Mouse (Mus musculus): ENCODE data around the gene Rbms3. TPM values are rescaled to one million over a fixed set of nuclear protein-coding genes. Genes with fewer than 3 reads are reported as not detected.
A peak's percentile ranks its signal among the peaks of the same experiment; 100 is the strongest.

Gene Rbms3
- polyA plus RNA-seq, 1 experiment from 2014 or later: 76.1 TPM

- ATAC-seq (ENCODE audit: insufficient read depth, low FRiP score): no peak
- Histone ChIP-seq H3K4me3 (replicated peaks; ENCODE audit: low read length) (no peak overlapping the region), H3K36me3 (ENCODE audit: control insufficient read depth, insufficient read depth, low read length) (no peaks in the 10 kb centered on the region), H3K27me3 (ENCODE audit: control insufficient read depth, insufficient read depth, low read length) (no peaks in the 10 kb centered on the region), H3K9me3 (replicated peaks; ENCODE audit: control insufficient read depth, low read length) (no peaks in the 10 kb centered on the region), H3K4me1 (ENCODE audit: control insufficient read depth, insufficient read depth, low read length) (no peaks in the 10 kb centered on the region), H3K9ac (ENCODE audit: low read length) (no peak overlapping the region), H3K4me2 (ENCODE audit: low read depth, low read length) (no peak overlapping the region), H3K27ac (ENCODE audit: low read length) (no peak overlapping the region)
- WGBS: 79% methylated on average over 5 of the region's 5 CpGs
Measured at GRCm38 (mm10) chr9:117600781-117601180, 28.9 kb downstream of the Rbms3 start.

- Histone ChIP-seq H3K4me3 (replicated peaks; ENCODE audit: low read length) (no peak overlapping the region), H3K9me3 (replicated peaks; ENCODE audit: control insufficient read depth, low read length) (no peaks in the 10 kb centered on the region), H3K4me1 (ENCODE audit: control insufficient read depth, insufficient read depth, low read length) (no peaks in the 10 kb centered on the region), H3K9ac (ENCODE audit: low read length) (no peak overlapping the region), H3K27me3 (ENCODE audit: control insufficient read depth, insufficient read depth, low read length) (no peaks in the 10 kb centered on the region), H3K27ac (ENCODE audit: low read length) (no peak overlapping the region), H3K36me3 (ENCODE audit: control insufficient read depth, insufficient read depth, low read length) (no peaks in the 10 kb centered on the region), H3K4me2 (ENCODE audit: low read depth, low read length) (no peak overlapping the region)
- 87% methylated on average over 9 of the region's 9 CpGs for WGBS
- no peak for ATAC-seq (ENCODE audit: insufficient read depth, low FRiP score)
Measured at GRCm38 (mm10) chr9:117599341-117599740, 30.4 kb downstream of the Rbms3 start.

GRCm38 (mm10) chr9:117596162-117596561 is 33.6 kb downstream of the Rbms3 start:
- Histone ChIP-seq H3K4me1 (ENCODE audit: control insufficient read depth, insufficient read depth, low read length) (no peaks in the 10 kb centered on the region), H3K36me3 (ENCODE audit: control insufficient read depth, insufficient read depth, low read length) (no peaks in the 10 kb centered on the region), H3K4me2 (ENCODE audit: low read depth, low read length) (no peak overlapping the region), H3K9ac (ENCODE audit: low read length) (no peak overlapping the region), H3K27ac (ENCODE audit: low read length) (no peak overlapping the region), H3K9me3 (replicated peaks; ENCODE audit: control insufficient read depth, low read length) (no peaks in the 10 kb centered on the region), H3K27me3 (ENCODE audit: control insufficient read depth, insufficient read depth, low read length) (no peaks in the 10 kb centered on the region), H3K4me3 (replicated peaks; ENCODE audit: low read length) (no peak overlapping the region)
- no peak for ATAC-seq (ENCODE audit: insufficient read depth, low FRiP score)
- WGBS: 59% methylated on average over 5 of the region's 5 CpGs

- no peak for ATAC-seq (ENCODE audit: insufficient read depth, low FRiP score)
- Histone ChIP-seq H3K4me1 (ENCODE audit: control insufficient read depth, insufficient read depth, low read length) (no peaks in the 10 kb centered on the region), H3K27me3 (ENCODE audit: control insufficient read depth, insufficient read depth, low read length) (no peaks in the 10 kb centered on the region), H3K36me3 (ENCODE audit: control insufficient read depth, insufficient read depth, low read length) (no peaks in the 10 kb centered on the region), H3K4me2 (ENCODE audit: low read depth, low read length) (no peak overlapping the region), H3K9me3 (replicated peaks; ENCODE audit: control insufficient read depth, low read length) (no peaks in the 10 kb centered on the region), H3K9ac (ENCODE audit: low read length) (no peak overlapping the region), H3K4me3 (replicated peaks; ENCODE audit: low read length) (no peak overlapping the region), H3K27ac (ENCODE audit: low read length) (no peak overlapping the region)
- 91% methylated on average over 6 of the region's 6 CpGs for WGBS
Measured at GRCm38 (mm10) chr9:117585345-117585744, 44.4 kb downstream of the Rbms3 start.

- H3K27me3 ChIP-seq (ENCODE audit: control insufficient read depth, insufficient read depth, low read length): no peaks in the 10 kb centered on the region
- H3K4me2 ChIP-seq (ENCODE audit: low read depth, low read length): no peak overlapping the region
- no peak overlapping the region for H3K9ac ChIP-seq (ENCODE audit: low read length)
- no peaks in the 10 kb centered on the region for H3K36me3 ChIP-seq (ENCODE audit: control insufficient read depth, insufficient read depth, low read length)
- H3K4me3 ChIP-seq (replicated peaks; ENCODE audit: low read length): no peak overlapping the region
- peak; percentile 50 for ATAC-seq (ENCODE audit: insufficient read depth, low FRiP score)
- no peaks in the 10 kb centered on the region for H3K4me1 ChIP-seq (ENCODE audit: control insufficient read depth, insufficient read depth, low read length)
- no peaks in the 10 kb centered on the region for H3K9me3 ChIP-seq (replicated peaks; ENCODE audit: control insufficient read depth, low read length)
- WGBS: 40% methylated on average over 7 of the region's 7 CpGs
- no peak overlapping the region for H3K27ac ChIP-seq (ENCODE audit: low read length)
Measured at GRCm38 (mm10) chr9:117583638-117584037, 46.1 kb downstream of the Rbms3 start.

GRCm38 (mm10) chr9:117582591-117582990 is 47.1 kb downstream of the Rbms3 start:
- no peaks in the 10 kb centered on the region for H3K36me3 ChIP-seq (ENCODE audit: control insufficient read depth, insufficient read depth, low read length)
- ATAC-seq (ENCODE audit: insufficient read depth, low FRiP score): no peak
- H3K9me3 ChIP-seq (replicated peaks; ENCODE audit: control insufficient read depth, low read length): no peaks in the 10 kb centered on the region
- no peak overlapping the region for H3K4me2 ChIP-seq (ENCODE audit: low read depth, low read length)
- H3K9ac ChIP-seq (ENCODE audit: low read length): no peak overlapping the region
- no peak overlapping the region for H3K4me3 ChIP-seq (replicated peaks; ENCODE audit: low read length)
- no peak overlapping the region for H3K27ac ChIP-seq (ENCODE audit: low read length)
- H3K4me1 ChIP-seq (ENCODE audit: control insufficient read depth, insufficient read depth, low read length): no peaks in the 10 kb centered on the region
- no peaks in the 10 kb centered on the region for H3K27me3 ChIP-seq (ENCODE audit: control insufficient read depth, insufficient read depth, low read length)
- WGBS: 87% methylated on average over 6 of the region's 6 CpGs

GRCm38 (mm10) chr9:117571186-117571855 is 58.4 kb downstream of the Rbms3 start:
- no peak overlapping the region for H3K9ac ChIP-seq (ENCODE audit: low read length)
- ATAC-seq (ENCODE audit: insufficient read depth, low FRiP score): peak; percentile 42; the same call in 1 of the 2 replicates
- H3K36me3 ChIP-seq (ENCODE audit: control insufficient read depth, insufficient read depth, low read length): no peaks in the 10 kb centered on the region
- no peaks in the 10 kb centered on the region for H3K27me3 ChIP-seq (ENCODE audit: control insufficient read depth, insufficient read depth, low read length)
- no peak overlapping the region for H3K4me2 ChIP-seq (ENCODE audit: low read depth, low read length)
- H3K4me3 ChIP-seq (replicated peaks; ENCODE audit: low read length): no peak overlapping the region
- peaks cover 6% of the 10 kb centered on the region; the same call in 1 of the 2 replicates for H3K4me1 ChIP-seq (ENCODE audit: control insufficient read depth, insufficient read depth, low read length)
- peak overlapping the region; percentile 39; the same call in 1 of the 2 replicates for H3K27ac ChIP-seq (ENCODE audit: low read length)
- WGBS: 60% methylated on average over 5 of the region's 5 CpGs
- no peaks in the 10 kb centered on the region for H3K9me3 ChIP-seq (replicated peaks; ENCODE audit: control insufficient read depth, low read length)

GRCm38 (mm10) chr9:117570240-117570821 is 59.4 kb downstream of the Rbms3 start:
- H3K4me2 ChIP-seq (ENCODE audit: low read depth, low read length): no peak overlapping the region
- no peaks in the 10 kb centered on the region for H3K9me3 ChIP-seq (replicated peaks; ENCODE audit: control insufficient read depth, low read length)
- H3K4me3 ChIP-seq (replicated peaks; ENCODE audit: low read length): no peak overlapping the region
- ATAC-seq (ENCODE audit: insufficient read depth, low FRiP score): peak; percentile 63; the same call in 1 of the 2 replicates
- WGBS: 61% methylated on average over 7 of the region's 7 CpGs
- H3K9ac ChIP-seq (ENCODE audit: low read length): no peak overlapping the region
- no peaks in the 10 kb centered on the region for H3K27me3 ChIP-seq (ENCODE audit: control insufficient read depth, insufficient read depth, low read length)
- no peaks in the 10 kb centered on the region for H3K36me3 ChIP-seq (ENCODE audit: control insufficient read depth, insufficient read depth, low read length)
- H3K27ac ChIP-seq (ENCODE audit: low read length): peak overlapping the region; percentile 62
- peaks cover 6% of the 10 kb centered on the region; the same call in 1 of the 2 replicates for H3K4me1 ChIP-seq (ENCODE audit: control insufficient read depth, insufficient read depth, low read length)

GRCm38 (mm10) chr9:117566293-117566692 is 63.4 kb downstream of the Rbms3 start:
- peaks cover 4% of the 10 kb centered on the region; the same call in 1 of the 2 replicates for H3K4me1 ChIP-seq (ENCODE audit: control insufficient read depth, insufficient read depth, low read length)
- H3K36me3 ChIP-seq (ENCODE audit: control insufficient read depth, insufficient read depth, low read length): no peaks in the 10 kb centered on the region
- no peaks in the 10 kb centered on the region for H3K27me3 ChIP-seq (ENCODE audit: control insufficient read depth, insufficient read depth, low read length)
- no peak overlapping the region for H3K27ac ChIP-seq (ENCODE audit: low read length)
- H3K4me2 ChIP-seq (ENCODE audit: low read depth, low read length): no peak overlapping the region
- H3K9ac ChIP-seq (ENCODE audit: low read length): no peak overlapping the region
- no peak for ATAC-seq (ENCODE audit: insufficient read depth, low FRiP score)
- WGBS: 61% methylated on average over 10 of the region's 10 CpGs
- H3K4me3 ChIP-seq (replicated peaks; ENCODE audit: low read length): no peak overlapping the region
- no peaks in the 10 kb centered on the region for H3K9me3 ChIP-seq (replicated peaks; ENCODE audit: control insufficient read depth, low read length)

Measured in stomach, embryonic 16.5 days (tissue).